Mouse (Mus musculus) skeletal muscle tissue, adult 2 months (tissue): ENCODE measurements around the gene Gemin7.
A peak's percentile ranks its signal among the peaks of the same experiment; 100 is the strongest.
"Not testable (repeated sequence)": the region's sequence is repeated elsewhere in the genome, so short reads cannot be mapped to it uniquely, and the experiment has no call there.

Source experiments
- DNase-seq: peaks from one replicate; pipeline ENCODE4 v3.0.0-alpha.2; 2012; ENCODE audit warnings: low read depth, low spot score

Gemin7 gene

DNA sequence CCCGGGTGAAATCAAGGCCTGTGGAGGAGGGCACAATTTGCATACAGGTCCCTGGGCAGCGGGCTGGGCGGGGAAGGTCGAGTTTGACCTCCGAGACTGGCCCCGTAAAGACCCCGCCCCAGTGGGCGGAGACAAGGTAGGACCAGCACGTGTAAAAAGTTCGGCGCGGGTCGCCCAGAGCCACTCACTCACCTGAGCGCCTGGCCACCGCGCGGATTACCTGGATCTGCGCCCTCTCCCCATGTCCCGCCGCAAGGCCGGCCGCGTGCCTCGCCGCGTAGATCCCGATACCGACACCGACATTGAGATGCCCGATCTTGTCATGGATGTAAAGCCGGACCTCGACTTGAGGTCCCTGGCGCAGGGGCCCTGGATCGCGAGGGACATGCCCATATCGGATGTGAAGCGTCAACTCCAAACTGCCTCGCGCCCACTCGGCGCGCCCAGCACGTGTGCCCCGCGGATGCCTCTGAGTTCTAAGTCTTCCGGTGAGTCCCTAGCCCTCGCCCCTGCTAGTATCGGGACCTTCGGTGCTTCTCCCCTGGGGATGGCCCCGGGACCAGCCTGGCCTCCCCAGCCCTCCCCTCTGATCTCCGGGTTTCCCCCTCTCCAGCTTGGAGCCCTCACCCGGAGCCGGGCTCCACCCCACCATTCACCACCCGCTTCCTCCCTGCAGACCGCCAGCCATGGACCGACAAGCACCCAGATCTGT is at the start of gene Gemin7, which contains the start of gene Zfp296:
TSS of gene Gemin7 (minus strand) at position 455 of the 712 bp plus-strand sequence.
TSS of gene Zfp296 (plus strand) at position 147 of the 712 bp plus-strand sequence.
- DNase-seq, result no peak

- DNase-seq, result no peak
These were observed 46.0 kb upstream of the Gemin7 start for GRCm38 (mm10) chr7:19623433-19623832.

DNA sequence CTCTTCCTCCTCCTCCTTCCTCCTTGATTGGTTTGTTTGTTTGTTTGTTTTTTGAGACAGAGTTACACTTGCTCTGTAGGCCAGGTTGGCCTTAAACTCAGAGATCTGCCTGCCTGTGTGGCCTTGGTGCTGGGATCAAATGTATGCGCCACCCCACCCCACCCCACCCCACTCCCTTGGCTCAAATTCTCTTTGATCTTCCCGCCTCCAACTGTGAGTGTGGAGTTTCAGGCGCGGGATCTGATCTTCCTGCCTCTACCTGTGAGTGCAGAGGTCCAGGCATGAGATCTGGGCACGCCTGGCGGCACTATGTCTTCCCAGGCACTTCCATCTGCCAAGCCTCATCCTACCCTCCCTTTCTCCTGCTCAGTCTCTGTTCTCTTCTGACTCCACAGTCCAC is 44.8 kb upstream of the Gemin7 start:
- no peak for DNase-seq

DNA sequence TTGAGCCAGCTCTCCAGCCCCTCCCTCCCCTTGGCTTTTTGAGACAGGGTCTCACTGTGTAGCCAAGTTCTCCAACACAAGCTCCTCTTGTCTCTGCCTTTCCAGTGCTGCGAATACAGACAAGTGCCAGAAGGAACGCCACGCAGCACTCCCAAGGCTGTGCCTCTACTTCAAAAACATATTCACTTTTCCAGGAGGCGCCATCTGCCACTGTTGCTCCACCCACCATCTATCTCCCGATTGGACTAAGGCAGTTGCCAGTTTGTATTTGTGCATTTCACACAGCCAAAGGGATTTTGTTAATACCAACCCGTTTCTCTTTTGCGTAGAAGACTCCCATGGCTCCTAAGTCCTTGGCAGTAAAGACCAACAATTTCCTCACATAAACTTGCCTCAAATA is 43.4 kb upstream of the Gemin7 start:
- no peak for DNase-seq

GRCm38 (mm10) chr7:19619004-19619801 is 41.8 kb upstream of the Gemin7 start:
- peak; percentile 47 for DNase-seq

DNA sequence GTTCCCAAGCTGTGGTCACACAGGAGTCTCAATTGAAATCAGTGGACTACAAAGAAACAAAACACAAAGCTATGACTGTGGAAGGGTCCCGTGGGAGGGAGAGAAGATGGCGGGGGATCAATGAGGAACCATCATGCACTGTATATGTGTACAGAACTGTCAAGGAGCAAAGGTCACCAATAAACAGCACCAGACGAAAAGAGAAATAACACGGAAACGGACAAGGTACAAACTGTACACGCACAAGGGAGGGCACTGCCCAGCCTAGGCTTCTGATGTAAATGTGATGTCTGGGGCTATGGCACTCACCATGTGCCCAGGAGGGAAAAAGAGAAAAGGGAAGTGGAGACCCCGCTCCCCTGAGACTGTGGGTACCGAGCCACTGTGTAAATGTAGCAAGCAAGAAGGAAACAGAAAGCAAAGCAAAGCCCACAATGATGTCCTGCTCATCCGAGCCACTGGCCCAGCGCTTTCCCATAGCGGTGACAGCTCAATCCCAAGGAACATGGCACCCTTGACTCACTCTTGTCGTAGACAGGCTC is 37.7 kb upstream of the Gemin7 start:
- no peak for DNase-seq

DNA sequence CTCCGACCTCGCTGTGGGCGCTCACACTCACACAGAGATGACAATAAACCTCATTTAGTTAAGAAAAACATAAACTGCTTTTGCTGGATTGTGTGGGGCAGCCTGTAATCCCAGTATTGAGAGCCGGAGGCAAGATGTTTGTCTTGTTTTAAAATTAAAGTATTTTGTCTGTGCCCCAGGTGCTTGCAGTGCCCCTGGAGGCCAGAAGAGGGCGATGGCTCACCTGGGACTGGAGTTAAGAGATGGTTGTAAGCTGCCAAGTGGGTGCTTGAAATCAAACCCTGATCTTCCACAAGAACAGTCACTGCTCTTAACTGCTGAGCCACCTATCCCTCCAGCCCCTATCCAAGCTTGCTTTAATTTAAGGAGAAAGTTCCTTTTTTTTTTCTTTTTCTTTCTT is 33.6 kb upstream of the Gemin7 start:
- DNase-seq, result no peak

DNA sequence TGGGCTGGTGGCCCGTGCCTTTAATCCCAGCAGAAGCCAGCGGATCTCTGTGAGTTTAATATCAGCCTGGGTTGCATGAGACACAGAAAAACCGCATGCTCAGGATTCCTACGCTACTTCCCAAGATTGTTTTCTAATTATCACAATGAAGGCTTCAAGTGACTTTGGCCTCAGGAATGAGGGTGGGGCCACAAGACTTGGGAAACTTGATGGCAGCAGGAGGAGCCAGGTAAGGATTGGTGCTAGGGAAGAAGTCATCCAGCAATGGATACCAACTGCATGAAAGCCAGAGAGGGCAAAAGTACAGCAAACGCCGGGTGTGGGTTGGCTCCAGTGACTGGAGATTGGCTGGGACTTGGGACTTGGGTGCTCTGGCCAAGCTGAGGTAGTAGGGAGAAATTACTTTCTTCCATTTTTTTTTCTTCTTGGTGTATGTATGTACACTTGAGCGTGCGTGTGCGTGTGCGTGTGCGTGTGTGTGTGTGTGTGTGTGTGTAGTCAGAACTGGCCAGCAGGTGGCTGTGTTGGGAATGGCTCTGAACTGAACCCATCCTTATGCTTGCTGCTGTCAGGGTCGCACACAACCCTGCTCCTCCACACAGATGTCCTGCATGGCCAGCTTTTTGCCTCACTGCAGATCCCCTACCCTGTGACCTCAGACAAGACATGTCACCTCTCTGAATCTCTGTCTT is 32.4 kb upstream of the Gemin7 start:
- no peak for DNase-seq

GRCm38 (mm10) chr7:19607291-19607690 is 29.9 kb upstream of the Gemin7 start:
- no peak for DNase-seq

- DNase-seq, result not testable (repeated sequence)
These were observed 27.3 kb upstream of the Gemin7 start for GRCm38 (mm10) chr7:19604606-19605214.

- peak; percentile 92 for DNase-seq
These were observed 26.6 kb upstream of the Gemin7 start, which contains the start of gene Clasrp for GRCm38 (mm10) chr7:19603849-19604605. Clasrp (minus strand) TSS chr7:19604486.

GRCm38 (mm10) chr7:19603055-19603454 is 25.7 kb upstream of the Gemin7 start:
- DNase-seq, result no peak

DNA sequence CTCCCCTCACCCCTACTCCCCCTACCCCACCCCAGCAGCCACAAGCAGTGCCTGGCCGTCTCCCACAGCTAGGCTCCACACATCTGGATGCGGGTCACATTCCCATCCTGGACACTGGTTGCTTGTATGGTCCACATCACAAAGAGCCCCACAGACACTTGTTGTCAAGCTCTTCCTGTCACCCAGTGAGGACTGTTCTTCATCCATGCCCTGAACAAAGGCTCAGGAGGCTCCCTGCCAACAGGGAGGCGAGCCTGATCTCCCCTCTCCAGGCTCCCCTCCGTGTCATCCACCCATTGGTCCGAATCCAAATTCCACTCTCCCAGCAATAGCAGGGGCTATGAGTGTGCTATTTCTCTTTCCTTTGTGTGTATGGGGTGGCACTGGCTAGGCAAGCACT is 23.2 kb upstream of the Gemin7 start:
- no peak for DNase-seq

DNA sequence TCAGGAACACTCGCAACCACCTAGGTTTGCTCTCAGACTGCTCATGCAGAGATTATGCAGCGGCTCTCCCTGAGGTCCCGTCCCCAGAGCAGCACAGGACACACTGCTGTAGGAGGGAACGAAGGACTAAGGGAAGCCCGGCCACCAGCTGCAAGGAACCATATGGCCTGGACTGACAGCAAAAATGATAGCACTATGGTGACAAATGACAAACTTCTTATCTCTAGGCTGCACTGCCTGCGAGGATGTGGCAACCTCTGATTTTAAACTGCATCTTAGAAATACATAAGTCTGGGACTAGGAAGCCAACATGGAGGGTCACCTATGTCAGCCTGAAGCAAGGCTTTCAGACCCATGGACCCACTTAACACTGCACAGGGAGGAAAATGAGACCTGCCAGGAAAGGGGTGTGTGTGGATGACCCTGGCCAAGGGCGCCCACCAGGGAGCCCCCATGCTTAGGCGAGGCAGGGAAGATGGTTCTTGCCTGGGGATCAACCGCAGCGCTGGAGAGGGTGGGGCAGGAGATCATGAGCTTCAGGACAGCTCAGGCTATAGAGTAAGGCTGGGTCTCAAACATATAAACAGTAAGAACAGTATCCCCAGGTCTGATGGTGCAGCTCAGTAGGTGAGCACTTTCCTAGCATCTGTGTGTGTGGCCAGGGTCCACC is 15.8 kb upstream of the Gemin7 start:
- DNase-seq, result no peak

DNA sequence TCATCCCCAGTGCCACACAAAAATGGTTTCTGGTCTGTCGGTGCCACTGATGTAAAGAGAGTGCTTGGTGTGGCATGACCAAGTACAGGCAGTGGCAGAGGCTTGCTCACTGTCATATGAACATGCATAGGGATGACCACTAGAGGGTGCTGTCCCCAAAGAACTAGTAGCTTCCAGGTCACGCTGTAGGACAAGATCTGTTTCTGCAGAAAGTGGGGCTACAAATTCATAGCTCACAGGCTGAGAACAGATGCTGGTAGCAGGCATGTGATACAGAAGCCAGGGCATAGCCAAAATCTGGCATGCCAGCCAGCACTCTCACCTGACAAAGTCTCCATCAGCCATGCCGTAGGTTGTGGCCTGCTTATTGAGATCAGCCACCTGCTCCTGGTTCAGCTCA is 12.5 kb upstream of the Gemin7 start:
- peak; percentile 73 for DNase-seq

DNA sequence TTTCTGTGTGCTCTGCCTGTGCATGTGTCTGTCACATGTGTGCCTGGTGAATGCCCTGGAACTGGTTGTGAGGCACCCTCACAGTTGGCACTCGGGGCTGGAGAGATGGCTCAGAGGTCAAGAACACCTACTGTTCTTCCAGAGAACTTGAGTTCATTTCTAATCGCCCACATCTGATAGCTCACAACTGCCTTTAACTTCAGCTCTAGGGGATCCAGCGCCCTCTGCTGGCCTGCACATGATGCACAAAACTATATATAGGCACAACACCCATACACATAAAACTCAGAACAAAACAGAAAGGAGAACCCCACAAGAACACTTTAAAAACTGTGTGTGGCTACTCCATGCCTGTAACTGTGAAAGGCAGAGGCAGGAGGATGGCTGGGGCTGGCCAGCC is 11.8 kb upstream of the Gemin7 start:
- DNase-seq, result no peak

- no peak for DNase-seq
These were observed 8.9 kb upstream of the Gemin7 start for GRCm38 (mm10) chr7:19586269-19586668.

- DNase-seq, result no peak
These were observed 3.2 kb upstream of the Gemin7 start for GRCm38 (mm10) chr7:19580634-19581033.

DNA sequence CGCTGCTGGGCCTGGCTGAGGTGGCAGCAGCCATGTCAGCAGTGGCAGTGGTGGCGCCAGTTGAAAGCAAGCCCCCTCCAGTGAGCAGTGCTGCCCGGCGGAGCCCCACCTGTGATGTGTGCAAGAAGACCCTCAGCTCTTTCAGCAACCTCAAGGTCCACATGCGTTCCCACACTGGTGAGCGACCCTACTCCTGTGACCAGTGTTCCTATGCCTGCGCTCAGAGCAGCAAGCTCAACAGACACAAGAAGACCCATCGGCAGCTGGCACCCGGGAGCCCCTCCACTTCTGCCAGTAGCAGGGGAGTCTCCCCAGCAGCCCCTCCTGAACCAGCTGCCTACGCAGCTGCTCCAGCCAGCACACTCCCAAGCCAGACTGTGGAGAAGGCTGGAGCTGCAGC is 2.4 kb upstream of the Gemin7 start:
- DNase-seq, result no peak

DNA sequence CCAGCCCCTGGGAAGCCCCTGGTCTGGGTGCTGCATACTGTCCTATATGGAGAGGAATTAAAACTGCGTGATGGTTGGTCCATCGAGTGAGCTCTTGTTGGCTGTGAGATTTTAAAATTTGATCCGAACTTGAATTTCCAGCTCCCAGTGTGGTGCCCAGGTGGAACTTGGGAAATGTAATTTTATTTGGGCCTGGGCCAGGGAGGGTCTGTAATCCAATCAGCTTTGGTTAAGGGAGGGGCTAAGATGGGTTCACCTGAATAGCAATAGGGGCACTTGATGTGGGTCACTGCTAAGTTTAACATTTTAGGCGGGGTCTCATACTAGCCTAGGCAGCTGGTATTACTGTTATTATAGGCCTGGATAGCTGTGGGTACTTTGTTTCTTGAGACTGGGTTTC is 1.0 kb upstream of the Gemin7 start:
- DNase-seq, result no peak
